Mouse (Mus musculus) limb, embryonic 15.5 days (tissue): ENCODE measurements around the gene Icam1. TPM values are rescaled to one million over a fixed set of nuclear protein-coding genes. Genes with fewer than 3 reads are reported as not detected.
"Not testable (repeated sequence)": the region's sequence is repeated elsewhere in the genome, so short reads cannot be mapped to it uniquely, and the experiment has no call there.

ENCODE experiments used
- ATAC-seq: fragments of 200-750 bp; cut with Nextera tagmentation; 2 replicates; pipeline ENCODE4 v1.8.0; 2017; ENCODE audit warnings: low read depth, moderate TSS enrichment; ENCODE audit not compliant: insufficient number of reproducible peaks, low FRiP score, low TSS enrichment
- H3K27ac ChIP-seq: fragments of 300-500 bp; sonication (generic); 2 replicates; pipeline ENCODE4 v1.5.1; 2015; ENCODE audit warnings: moderate library complexity, mild to moderate bottlenecking, inconsistent platforms
- H3K27me3 ChIP-seq: fragments of 300-500 bp; sonication (generic); 2 replicates; pipeline ENCODE4 v1.6.1; 2015; ENCODE audit warnings: inconsistent platforms
- H3K36me3 ChIP-seq: fragments of 300-500 bp; sonication (generic); 2 replicates; pipeline ENCODE4 v1.6.1; 2015; ENCODE audit warnings: inconsistent platforms
- H3K4me1 ChIP-seq: fragments of 300-500 bp; sonication (generic); 2 replicates; pipeline ENCODE4 v1.6.1; 2015; ENCODE audit warnings: inconsistent platforms
- H3K4me2 ChIP-seq: fragments of 300-500 bp; sonication (generic); 2 replicates; pipeline ENCODE4 v1.6.1; 2015; ENCODE audit warnings: mild to moderate bottlenecking, inconsistent platforms
- H3K4me3 ChIP-seq: fragments of 300-500 bp; sonication (generic); 2 replicates; pipeline ENCODE4 v1.5.1; 2015; ENCODE audit warnings: mild to moderate bottlenecking, inconsistent platforms
- H3K9ac ChIP-seq: fragments of 300-500 bp; sonication (generic); 2 replicates; pipeline ENCODE4 v1.6.1; 2015; ENCODE audit warnings: inconsistent platforms
- H3K9me3 ChIP-seq: fragments of 300-500 bp; sonication (generic); 2 replicates; pipeline ENCODE4 v1.6.1; 2016; ENCODE audit warnings: inconsistent platforms
- WGBS: fragments of 180-500 bp; shearing (Covaris S2); methylation state at CpG from one replicate; pipeline ENCODE4 v1.1.7; 2015; 5-methylcytosine and 5-hydroxymethylcytosine counted together
- polyA plus RNA-seq: library from polyadenylated mRNA; unstranded; fragments of >200 nt; fragmentation: Nextera tagmentation; extraction: Ambion mirVana; gene quantifications from 2 replicates; pipeline ENCODE4 v1.2.1, GENCODE M21; 2015

Gene Icam1
- polyA plus RNA-seq, 1 experiment from 2014 or later, result 23.4 TPM

DNA sequence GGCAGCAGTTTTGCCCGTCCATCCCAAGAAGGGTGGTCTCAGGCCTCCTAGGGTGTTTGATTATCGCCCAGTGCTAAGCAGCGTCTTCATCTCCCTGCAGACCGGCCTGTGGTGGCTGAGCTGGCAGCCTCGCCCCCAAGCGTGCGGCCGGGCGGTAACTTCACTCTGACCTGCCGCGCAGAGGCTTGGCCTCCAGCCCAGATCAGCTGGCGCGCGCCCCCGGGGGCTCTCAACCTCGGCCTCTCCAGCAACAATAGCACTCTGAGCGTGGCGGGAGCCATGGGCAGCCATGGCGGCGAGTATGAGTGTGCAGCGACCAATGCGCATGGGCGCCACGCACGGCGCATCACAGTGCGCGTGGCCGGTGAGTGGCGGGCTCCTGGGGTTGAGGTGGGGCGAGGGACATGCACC is 21.7 kb downstream of the Icam1 start:
- WGBS, result 3% methylated on average over 31 of the region's 31 CpGs
- Histone ChIP-seq H3K4me1 (peaks cover 39% of the 10 kb centered on the region), H3K4me2 (peak overlapping the region; percentile 70), H3K27me3 (peaks cover 80% of the 10 kb centered on the region), H3K9ac (peak overlapping the region; percentile 37), H3K36me3 (no peaks in the 10 kb centered on the region), H3K9me3 (no peaks in the 10 kb centered on the region), H3K27ac (no peak overlapping the region), H3K4me3 (peak overlapping the region; percentile 40)
- no peak for ATAC-seq

- ATAC-seq, result no peak
- peaks cover 59% of the 10 kb centered on the region for H3K27me3 ChIP-seq
Observed at GRCm38 (mm10) chr9:21039779-21040178, 24.0 kb downstream of the Icam1 start.

DNA sequence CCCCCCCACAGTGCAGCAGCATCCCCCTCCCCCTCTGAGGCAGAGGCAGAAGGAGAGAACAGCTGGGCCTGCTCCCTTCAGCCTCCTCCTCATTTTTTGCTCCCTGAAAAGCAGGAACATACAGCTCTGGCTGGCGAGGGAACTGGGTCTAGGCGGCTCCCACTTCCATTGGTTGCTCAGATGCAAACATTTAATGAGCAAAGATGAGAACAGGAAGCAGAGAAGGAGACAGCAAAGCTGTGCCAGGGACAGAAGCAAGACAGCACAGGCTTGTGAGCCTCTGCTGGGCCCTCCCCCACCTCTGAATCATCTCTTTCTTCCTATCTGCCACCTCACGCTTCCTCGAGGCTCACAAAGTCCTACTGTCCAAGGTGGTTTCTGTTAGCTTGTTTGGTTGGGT is 25.5 kb downstream of the Icam1 start:
- Histone ChIP-seq H3K4me3 (no peak overlapping the region), H3K27me3 (peaks cover 43% of the 10 kb centered on the region), H3K4me2 (no peak overlapping the region), H3K4me1 (peaks cover 16% of the 10 kb centered on the region), H3K9me3 (no peaks in the 10 kb centered on the region), H3K9ac (no peak overlapping the region), H3K27ac (no peak overlapping the region), H3K36me3 (no peaks in the 10 kb centered on the region)
- WGBS, result 38% methylated on average over 4 of the region's 4 CpGs
- no peak for ATAC-seq

More at GRCm38 (mm10) chr9:21039779-21040178, 24.0 kb downstream of the Icam1 start:
- Histone ChIP-seq H3K4me1 (peaks cover 25% of the 10 kb centered on the region), H3K4me2 (no peak overlapping the region), H3K9me3 (no peaks in the 10 kb centered on the region), H3K27ac (no peak overlapping the region), H3K4me3 (no peak overlapping the region), H3K36me3 (no peaks in the 10 kb centered on the region), H3K9ac (no peak overlapping the region)
- 77% methylated on average over 3 of the region's 3 CpGs for WGBS

GRCm38 (mm10) chr9:21043563-21043962 is 27.8 kb downstream of the Icam1 start:
- H3K4me2 ChIP-seq, result no peak overlapping the region
- no peaks in the 10 kb centered on the region for H3K36me3 ChIP-seq
- peaks cover 21% of the 10 kb centered on the region for H3K27me3 ChIP-seq
- H3K4me1 ChIP-seq, result no peaks in the 10 kb centered on the region
- 83% methylated on average over 4 of the region's 4 CpGs for WGBS
- ATAC-seq, result no peak
- no peak overlapping the region for H3K9ac ChIP-seq
- H3K9me3 ChIP-seq, result no peaks in the 10 kb centered on the region
- H3K4me3 ChIP-seq, result no peak overlapping the region
- H3K27ac ChIP-seq, result no peak overlapping the region

GRCm38 (mm10) chr9:21044785-21045184 is 29.0 kb downstream of the Icam1 start:
- not testable (repeated sequence) for H3K4me1 ChIP-seq, H3K27me3 ChIP-seq, H3K9ac ChIP-seq, H3K36me3 ChIP-seq, ATAC-seq, H3K9me3 ChIP-seq, H3K4me2 ChIP-seq, H3K27ac ChIP-seq, H3K4me3 ChIP-seq
- 43% methylated on average over 1 of the region's 1 CpGs for WGBS

GRCm38 (mm10) chr9:21045235-21045634 is 29.4 kb downstream of the Icam1 start:
- H3K4me2 ChIP-seq, result no peak overlapping the region
- H3K36me3 ChIP-seq, result no peaks in the 10 kb centered on the region
- peaks cover 6% of the 10 kb centered on the region; the same call in 1 of the 2 replicates for H3K27me3 ChIP-seq
- ATAC-seq, result no peak
- no peak overlapping the region for H3K27ac ChIP-seq
- H3K9ac ChIP-seq, result no peak overlapping the region
- H3K9me3 ChIP-seq, result no peaks in the 10 kb centered on the region
- 78% methylated on average over 3 of the region's 3 CpGs for WGBS
- no peaks in the 10 kb centered on the region for H3K4me1 ChIP-seq
- no peak overlapping the region for H3K4me3 ChIP-seq

- H3K4me1 ChIP-seq, result no peaks in the 10 kb centered on the region
- H3K9me3 ChIP-seq, result no peaks in the 10 kb centered on the region
- no peaks in the 10 kb centered on the region for H3K27me3 ChIP-seq
- no peak for ATAC-seq
- H3K27ac ChIP-seq, result no peak overlapping the region
- 57% methylated on average over 10 of the region's 10 CpGs for WGBS
- H3K9ac ChIP-seq, result no peak overlapping the region
- H3K36me3 ChIP-seq, result no peaks in the 10 kb centered on the region
- H3K4me2 ChIP-seq, result no peak overlapping the region
- H3K4me3 ChIP-seq, result no peak overlapping the region
Observed at GRCm38 (mm10) chr9:21051578-21051977, 35.8 kb downstream of the Icam1 start.

GRCm38 (mm10) chr9:21062928-21063327 is 47.1 kb downstream of the Icam1 start:
- no peak overlapping the region for H3K27ac ChIP-seq
- 87% methylated on average over 2 of the region's 2 CpGs for WGBS
- no peaks in the 10 kb centered on the region for H3K4me1 ChIP-seq
- H3K27me3 ChIP-seq, result no peaks in the 10 kb centered on the region
- no peak overlapping the region for H3K4me2 ChIP-seq
- H3K4me3 ChIP-seq, result no peak overlapping the region
- no peaks in the 10 kb centered on the region for H3K9me3 ChIP-seq
- no peak overlapping the region for H3K9ac ChIP-seq
- no peak for ATAC-seq
- H3K36me3 ChIP-seq, result peaks cover 44% of the 10 kb centered on the region

DNA sequence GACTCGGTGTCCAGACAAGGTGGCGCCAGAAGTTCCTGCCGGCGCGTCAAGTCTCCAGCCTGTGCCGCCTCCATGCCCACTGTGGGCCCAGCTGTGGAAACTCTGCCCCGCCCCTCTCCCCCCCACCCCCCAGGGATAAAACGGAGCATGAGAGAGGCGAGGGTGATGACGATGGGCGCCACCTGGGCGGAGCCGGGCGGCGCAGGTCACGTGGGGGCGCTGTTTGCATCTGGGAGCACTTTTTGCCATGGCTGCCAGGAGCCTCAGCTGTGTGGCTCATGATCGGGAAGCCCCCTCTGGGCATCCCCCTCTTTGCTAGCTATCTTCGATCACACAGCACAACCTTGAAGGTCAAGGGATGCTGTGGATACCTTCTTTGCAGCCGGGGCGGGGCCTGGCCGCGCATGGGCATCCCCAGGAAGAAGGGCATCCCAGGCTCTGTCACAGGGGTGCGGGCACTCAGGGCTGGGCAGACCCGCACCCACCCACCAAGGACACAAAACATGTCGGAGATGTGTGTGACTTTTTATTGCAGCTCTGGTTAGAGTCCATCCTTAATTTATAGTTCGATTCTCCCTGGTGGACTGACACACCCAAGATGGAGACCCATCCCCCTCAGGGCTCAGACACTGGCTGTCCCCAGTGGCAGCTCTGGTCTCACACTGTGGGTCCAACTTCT is 51.4 kb downstream of the Icam1 start, which contains the start of gene Zglp1:
TSS of gene Zglp1 (minus strand) at position 88 of the 679 bp plus-strand sequence.
- no peak within 1 kb of the TSS for H3K4me3 ChIP-seq
- no peaks in the 10 kb centered on the region for H3K9me3 ChIP-seq
- 86% methylated on average over 27 of the region's 27 CpGs for WGBS
- ATAC-seq, result no peak
- H3K4me1 ChIP-seq, result peaks cover 5% of the 10 kb centered on the region; the same call in 1 of the 2 replicates
- H3K27me3 ChIP-seq, result no peaks in the 10 kb centered on the region
- no peak within 1 kb of the TSS for H3K9ac ChIP-seq
- no peak within 1 kb of the TSS for H3K27ac ChIP-seq
- H3K36me3 ChIP-seq, result peaks cover 57% of the 10 kb centered on the region
- no peak within 1 kb of the TSS for H3K4me2 ChIP-seq

GRCm38 (mm10) chr9:21072641-21073040 is 56.9 kb downstream of the Icam1 start:
- Histone ChIP-seq H3K36me3 (peaks cover 43% of the 10 kb centered on the region), H3K9ac (peak overlapping the region; percentile 83), H3K27ac (0 out of 2 replicates have a peak overlapping the region, but pooled peaks have one; percentile 74), H3K4me3 (peak overlapping the region; percentile 89), H3K4me2 (peak overlapping the region; percentile 87), H3K27me3 (no peaks in the 10 kb centered on the region), H3K9me3 (no peaks in the 10 kb centered on the region), H3K4me1 (peaks cover 16% of the 10 kb centered on the region)
- no peak for ATAC-seq
- 11% methylated on average over 4 of the region's 4 CpGs for WGBS

- H3K4me1 ChIP-seq, result peaks cover 16% of the 10 kb centered on the region
- ATAC-seq, result peak; percentile 81
- peaks cover 43% of the 10 kb centered on the region for H3K36me3 ChIP-seq
- peak within 1 kb of the TSS; percentile 83 for H3K9ac ChIP-seq
- 2% methylated on average over 58 of the region's 58 CpGs for WGBS
- H3K27ac ChIP-seq, result peak within 1 kb of the TSS; percentile 74
- peak within 1 kb of the TSS; percentile 89 for H3K4me3 ChIP-seq
- H3K9me3 ChIP-seq, result no peaks in the 10 kb centered on the region
- H3K27me3 ChIP-seq, result no peaks in the 10 kb centered on the region
- peak within 1 kb of the TSS; percentile 87 for H3K4me2 ChIP-seq
Observed at GRCm38 (mm10) chr9:21073044-21073840, 57.5 kb downstream of the Icam1 start, which contains the start of the genes Gm49373 and Fdx1l. Gene Gm49373, minus strand, starts transcription at chr9:21073096. Gene Fdx1l, minus strand, starts transcription at chr9:21073614.

GRCm38 (mm10) chr9:21074173-21074572 is 58.4 kb downstream of the Icam1 start:
- Histone ChIP-seq H3K9me3 (no peaks in the 10 kb centered on the region), H3K27me3 (no peaks in the 10 kb centered on the region), H3K9ac (no peak overlapping the region), H3K4me1 (peaks cover 16% of the 10 kb centered on the region), H3K4me3 (no peak overlapping the region), H3K4me2 (peak overlapping the region; percentile 87; the same call in 1 of the 2 replicates), H3K36me3 (peaks cover 48% of the 10 kb centered on the region), H3K27ac (peak overlapping the region; percentile 74; the same call in 1 of the 2 replicates)
- no peak for ATAC-seq
- 74% methylated on average over 1 of the region's 1 CpGs for WGBS
